Mouse (Mus musculus): ENCODE results near the gene Adcyap1r1.

- no peak for TF ChIP-seq CTCF (IDR thresholded peaks at IDR 0.05)
- TF ChIP-seq EP300 (IDR thresholded peaks at IDR 0.05; ENCODE audit: insufficient read depth, low read depth, low read length): no peak
- no peak for TF ChIP-seq POLR2A (IDR thresholded peaks at IDR 0.05; ENCODE audit: insufficient read depth, low read depth, low read length)
Observed at GRCm38 (mm10) chr6:55407345-55407744, 44.4 kb upstream of the Adcyap1r1 start.

Data from heart, adult 2 months (tissue).